Mouse (Mus musculus): ENCODE data around the gene Prrc2b.

GRCm38 (mm10) chr2:32166581-32166980, 15.7 kb downstream of the Prrc2b start:
- TF ChIP-seq CTCF (IDR thresholded peaks at IDR 0.05; ENCODE audit: extremely low read depth, insufficient read depth, insufficient read length, insufficient replicate concordance) (no peak), POLR2A (IDR thresholded peaks at IDR 0.05; ENCODE audit: low read depth, low read length) (no peak)

Measured in spleen, adult 2 months (tissue).